Mouse (Mus musculus): ENCODE results near the gene Slc11a2.
"Not testable (repeated sequence)": the region's sequence is repeated elsewhere in the genome, so short reads cannot be mapped to it uniquely, and the experiment has no call there.

Slc11a2 gene

DNA sequence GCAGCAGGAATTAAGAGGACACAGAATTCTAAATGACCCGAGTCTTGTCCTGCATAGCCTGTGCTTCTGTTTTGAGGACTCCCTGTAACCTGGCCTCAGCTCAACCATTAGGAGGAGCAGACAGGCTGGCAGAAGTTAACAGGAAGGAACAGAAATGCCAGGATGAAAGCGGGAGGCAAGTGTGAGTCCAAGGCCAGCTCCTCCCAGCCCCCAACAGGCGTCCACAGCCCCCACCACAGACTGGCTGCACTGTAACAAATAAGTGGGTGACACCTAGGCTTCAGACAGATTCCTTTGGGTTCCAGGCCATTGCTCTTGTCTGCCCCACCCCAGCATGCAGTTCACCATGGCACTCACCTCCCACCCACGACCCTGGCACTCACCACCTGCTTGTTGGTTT is 22.1 kb downstream of the Slc11a2 start:
- no peak for DNase-seq (ENCODE audit: low read depth)

DNA sequence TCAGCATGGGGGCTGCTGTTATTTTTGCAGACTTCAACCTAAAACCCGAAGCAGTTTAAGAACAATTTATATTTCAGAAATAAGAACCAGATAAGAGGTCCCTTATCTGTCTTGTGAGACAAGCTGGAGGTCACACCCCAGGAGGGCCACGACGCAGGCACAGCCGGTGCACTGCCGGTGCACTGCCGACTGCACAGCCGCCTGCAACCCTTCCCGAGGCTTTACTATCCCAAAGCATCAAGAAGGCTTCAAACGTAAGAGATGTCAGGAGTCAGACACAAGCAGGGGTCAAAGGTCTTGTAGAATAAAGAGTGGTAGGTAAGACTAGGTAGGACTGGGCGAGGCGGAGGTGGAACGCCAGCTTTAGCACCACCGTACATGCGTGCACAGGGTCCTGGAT is 22.5 kb downstream of the Slc11a2 start:
- no peak for DNase-seq (ENCODE audit: low read depth)

DNA sequence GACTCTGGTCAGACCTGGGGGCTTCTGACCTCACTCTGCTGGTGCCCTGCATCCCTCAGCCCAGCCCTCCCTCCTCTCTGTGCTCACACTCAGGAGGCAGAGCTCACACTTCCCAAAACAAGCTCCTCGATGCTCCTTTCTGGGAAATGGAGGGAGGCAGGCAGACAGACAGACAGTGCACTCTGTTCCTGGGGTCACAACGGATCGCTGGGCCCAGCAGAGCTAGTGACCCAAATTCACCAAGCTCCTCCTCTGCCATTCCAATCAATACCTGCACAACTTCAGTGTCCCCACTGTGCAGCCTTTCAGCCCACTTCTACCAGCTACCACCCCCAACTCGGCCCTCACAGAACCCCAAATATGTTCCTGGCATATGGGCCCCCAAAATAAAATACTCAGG is 23.1 kb downstream of the Slc11a2 start:
- DNase-seq (ENCODE audit: low read depth), result no peak

DNA sequence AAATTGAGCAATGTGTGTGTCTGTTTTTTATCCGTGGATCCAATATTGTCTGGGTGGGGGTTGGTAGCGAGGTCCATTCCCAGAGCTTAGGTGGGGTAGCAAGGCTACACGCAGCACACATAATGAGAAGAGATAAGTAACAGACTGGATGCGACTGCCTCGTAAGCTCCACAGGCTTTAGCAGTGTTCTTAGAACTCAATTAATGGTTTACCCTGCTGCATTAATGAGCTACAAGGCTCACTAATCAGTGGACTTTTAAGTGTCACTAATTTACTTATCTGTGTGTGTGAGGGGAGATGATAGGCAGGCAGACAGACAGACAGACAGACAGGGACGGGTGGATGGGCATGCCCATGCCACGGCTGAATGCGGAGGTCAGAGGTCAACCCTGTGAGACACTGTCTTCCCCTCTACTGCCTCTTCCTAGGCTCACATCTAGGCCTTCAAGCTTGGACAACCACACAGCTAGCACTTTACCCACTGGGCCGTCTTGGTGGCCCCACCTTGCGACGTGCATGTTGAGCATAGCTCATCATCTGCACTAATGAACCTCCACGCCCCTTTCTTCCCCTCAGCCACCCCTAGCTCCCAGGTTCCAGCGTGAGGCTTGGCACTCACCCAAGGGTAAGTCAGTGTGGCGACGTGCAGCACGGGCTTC is 24.2 kb downstream of the Slc11a2 start:
- no peak for DNase-seq (ENCODE audit: low read depth)

DNA sequence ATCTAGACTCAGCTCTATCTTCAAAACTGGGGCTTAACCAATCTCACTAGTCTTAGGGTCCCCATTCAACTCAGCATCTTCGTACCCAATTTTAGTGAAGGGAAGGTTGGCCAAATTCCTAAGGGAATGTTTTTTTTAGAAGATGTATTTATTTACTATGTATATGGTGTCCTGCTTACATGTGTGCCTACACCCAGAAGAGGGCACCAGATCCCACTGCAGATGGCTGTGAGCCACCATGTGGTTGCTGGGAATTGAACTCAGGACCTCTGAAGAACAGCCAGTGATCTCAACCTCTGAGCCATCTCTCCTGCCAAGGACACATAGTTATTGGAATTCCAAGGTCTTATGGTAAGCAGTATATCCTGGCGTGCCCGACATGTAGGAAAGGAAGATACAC is 29.3 kb downstream of the Slc11a2 start:
- DNase-seq (ENCODE audit: low read depth), result no peak

DNA sequence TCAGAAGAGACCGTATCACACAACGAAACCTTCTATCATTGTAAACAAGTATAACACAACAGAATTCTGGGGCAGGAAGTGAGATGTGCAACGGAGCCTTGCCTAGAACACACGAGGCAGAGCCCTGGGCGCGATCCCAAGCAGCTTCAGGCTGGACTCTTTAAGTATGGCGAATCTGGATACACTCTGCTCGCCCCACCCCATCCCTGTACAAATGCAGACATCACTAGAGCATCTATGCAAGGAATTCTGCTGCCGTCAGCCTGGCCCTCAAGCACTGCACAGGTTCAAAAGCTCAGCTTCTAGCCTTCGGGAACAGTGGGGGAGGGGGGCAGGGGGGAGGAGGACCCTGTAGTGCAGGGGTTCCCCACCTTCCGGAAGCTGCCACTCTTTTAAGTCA is 31.9 kb downstream of the Slc11a2 start:
- DNase-seq (ENCODE audit: low read depth), result no peak

GRCm38 (mm10) chr15:100391599-100391998 is 33.3 kb downstream of the Slc11a2 start:
- DNase-seq (ENCODE audit: low read depth), result no peak

- DNase-seq (ENCODE audit: low read depth), result no peak
These were observed 33.8 kb downstream of the Slc11a2 start for GRCm38 (mm10) chr15:100391066-100391465.

DNA sequence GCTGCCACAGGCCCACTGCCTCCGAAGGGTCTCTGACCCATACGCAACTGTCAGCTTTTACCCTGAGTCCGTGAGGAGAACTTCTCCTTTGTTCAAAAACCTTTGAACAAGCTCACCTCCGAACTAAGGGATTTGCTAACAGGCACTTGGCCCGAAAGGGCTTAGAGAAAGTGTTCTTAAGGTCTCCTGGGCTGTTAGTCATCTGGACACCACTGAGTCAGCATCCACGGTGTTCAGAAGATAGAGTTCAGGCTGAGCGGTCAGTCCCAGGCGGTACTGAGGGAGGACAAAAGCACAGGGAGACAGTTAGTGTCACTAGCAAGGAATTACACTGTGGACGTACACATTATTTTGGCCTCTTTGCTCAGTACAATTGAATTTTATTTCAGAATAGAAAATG is 36.0 kb downstream of the Slc11a2 start:
- no peak for DNase-seq (ENCODE audit: low read depth)

DNA sequence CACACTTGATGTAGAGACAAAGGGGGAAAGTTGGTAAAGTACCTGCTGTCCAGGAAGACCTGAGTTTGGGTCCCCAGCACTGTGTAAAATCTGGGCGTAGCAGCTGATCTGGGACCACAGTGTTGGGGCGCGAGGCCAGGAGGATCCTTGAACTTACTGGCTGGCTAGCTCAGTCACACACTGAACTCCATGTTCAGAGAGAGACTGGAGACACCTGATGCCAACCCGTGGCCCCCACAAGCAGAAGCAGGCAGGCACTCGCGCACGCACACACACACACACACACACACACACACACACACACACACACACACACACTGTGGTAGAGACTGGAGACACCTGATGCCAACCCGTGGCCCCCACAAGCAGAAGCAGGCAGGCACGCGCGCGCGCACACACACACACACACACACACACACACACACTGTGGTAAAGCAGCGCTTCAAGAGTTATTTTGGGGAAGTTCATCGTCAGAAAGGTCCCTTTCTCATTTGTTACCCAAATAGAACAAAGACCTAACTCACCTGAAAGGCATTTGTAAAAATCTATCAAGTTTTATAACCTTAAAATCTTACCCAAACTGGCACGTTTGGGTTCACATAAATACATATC is 36.5 kb downstream of the Slc11a2 start:
- DNase-seq (ENCODE audit: low read depth), result no peak

DNA sequence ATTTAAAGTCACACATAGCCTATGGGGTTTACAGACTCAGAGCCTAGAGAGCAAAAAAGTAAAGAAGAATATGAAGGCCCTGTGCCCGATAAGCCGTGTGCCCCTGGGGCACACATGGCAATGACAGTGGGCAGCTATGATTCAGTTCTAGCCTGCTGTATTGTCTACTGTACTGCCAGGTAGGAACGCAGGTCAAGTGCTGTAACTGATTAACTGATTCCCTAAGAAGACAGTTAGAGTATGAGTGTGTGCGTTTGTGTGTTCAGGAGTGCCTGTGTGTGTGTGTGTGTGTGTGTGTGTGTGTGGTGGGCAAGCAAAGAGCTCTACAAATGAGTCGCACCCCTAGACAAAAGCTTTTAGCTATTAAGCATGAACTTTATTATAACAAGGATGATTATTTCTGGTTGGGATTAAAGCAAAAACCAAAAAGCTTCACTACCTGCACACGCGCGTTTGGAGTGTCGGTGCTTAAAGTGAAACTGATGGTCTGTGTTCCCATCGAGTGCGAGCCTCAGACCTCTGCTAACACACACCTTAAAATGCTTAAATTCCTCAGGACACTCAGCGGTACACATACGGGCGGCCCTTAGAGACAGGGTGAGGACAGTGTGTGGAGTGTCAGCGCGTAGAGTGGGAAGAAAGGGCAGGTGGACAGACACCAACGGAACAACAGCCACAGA is 37.2 kb downstream of the Slc11a2 start:
- no peak for DNase-seq (ENCODE audit: low read depth)

- DNase-seq (ENCODE audit: low read depth), result no peak
These were observed 39.2 kb downstream of the Slc11a2 start for GRCm38 (mm10) chr15:100385705-100386104.

- no peak for DNase-seq (ENCODE audit: low read depth)
These were observed 44.8 kb downstream of the Slc11a2 start for GRCm38 (mm10) chr15:100380104-100380503.

DNA sequence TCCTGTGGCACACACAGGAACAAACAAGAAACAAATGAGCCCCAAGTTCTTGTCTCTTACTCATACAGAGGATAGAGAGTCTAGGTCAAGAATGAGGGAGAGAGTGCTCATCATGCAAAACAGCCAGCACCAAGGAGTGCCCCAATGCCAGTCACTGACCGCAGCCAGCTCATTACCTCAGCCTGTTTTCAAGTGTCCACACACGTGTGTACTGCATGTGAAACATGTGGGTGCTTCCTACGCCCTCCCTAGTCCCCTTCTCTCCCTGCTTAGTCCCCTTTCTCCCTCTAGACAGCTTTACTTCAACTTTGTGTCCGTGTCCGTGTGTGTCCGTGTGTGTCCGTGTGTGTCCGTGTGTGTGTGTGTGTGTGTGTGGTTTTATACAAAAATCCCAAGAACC is 45.2 kb downstream of the Slc11a2 start:
- no peak for DNase-seq (ENCODE audit: low read depth)

DNA sequence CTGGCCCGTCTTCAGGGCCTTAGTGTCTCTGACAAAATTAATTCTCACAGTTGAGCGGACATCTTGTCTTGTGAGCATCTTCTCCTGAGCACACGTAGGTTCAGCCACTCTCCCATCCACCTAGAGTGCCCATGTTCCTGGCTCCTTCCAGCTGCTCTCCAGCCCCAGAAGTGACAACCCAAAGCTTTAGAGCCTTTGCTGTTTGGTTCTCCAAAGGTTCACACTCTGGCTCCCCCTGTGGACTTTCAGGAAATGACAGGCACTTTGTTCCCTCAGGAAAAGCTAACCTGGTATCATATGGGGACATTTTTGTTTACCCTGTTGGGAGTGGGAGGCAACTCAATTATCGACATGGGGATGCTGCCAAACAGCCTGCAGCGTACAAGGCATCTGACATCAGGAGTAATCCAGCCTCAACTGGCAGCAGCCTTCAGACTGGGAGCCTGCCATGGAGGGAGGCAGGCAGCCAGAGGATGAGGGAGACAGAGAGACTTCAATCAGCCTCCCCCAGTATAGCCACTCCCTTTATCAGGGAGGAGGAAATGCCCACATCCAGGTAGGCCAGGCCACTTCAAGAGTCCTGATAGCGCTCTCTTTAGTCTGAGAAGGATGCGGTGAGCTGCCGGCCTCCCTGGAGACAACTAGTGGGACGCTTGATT is 46.9 kb downstream of the Slc11a2 start:
- not testable (repeated sequence) for DNase-seq (ENCODE audit: low read depth)

DNA sequence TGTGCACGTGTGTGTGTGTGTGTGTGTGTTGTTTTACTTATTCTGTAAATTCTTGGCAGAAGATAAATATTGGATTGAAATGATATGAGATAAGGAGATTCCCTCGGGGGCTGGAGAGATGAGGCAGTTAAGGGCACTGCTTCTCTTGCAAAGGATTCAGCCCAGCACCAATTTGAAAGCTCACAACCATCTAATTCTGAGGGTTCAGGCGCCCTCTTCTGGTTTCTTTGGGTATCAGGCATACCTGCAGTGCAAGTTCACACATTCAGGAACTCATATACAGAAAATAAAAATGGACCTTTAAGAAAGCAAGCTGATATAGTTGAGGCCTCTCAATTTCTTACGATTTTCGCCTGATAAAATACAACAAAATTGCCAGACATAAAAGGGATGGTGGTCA is 49.8 kb downstream of the Slc11a2 start:
- peak; percentile 53 for DNase-seq (ENCODE audit: low read depth)

DNA sequence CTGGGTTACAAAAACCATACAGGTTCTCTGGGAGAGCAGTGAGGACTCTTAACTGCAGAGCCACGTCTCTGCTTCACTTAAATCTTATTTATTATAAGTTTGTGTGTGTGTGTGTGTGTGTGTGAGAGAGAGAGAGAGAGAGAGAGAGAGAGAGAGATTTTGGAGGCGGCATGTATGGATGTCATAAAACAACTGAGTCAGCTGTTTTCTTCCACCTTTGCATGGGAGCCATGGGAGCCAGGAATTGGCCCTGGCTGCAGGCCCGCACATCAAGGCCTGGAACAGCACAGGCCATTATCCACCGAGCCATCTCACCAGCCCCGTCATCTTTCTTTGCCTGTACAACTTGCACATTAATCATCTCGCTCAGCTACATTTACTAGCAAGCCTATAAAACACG is 57.8 kb downstream of the Slc11a2 start:
- no peak for DNase-seq (ENCODE audit: low read depth)

DNA sequence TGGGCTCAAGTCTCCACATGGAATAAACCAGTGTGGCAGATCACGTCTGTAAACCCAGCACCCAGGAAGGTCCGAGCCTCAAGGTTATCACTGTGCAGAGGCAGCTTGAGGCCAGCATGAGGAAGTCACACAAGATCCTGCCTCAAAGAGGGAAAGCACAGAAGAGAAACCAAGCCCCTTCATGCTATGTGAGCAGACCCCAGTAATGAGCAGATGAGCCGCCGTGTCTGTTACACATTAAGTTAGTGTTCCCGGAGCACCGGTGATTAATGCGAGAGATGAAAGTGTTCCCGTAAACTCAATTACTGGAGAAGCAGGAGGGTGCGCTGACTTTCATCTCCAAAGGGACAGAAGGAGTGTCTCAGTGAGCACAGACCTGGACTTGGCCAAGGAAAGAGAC is 58.9 kb downstream of the Slc11a2 start:
- DNase-seq (ENCODE audit: low read depth), result not testable (repeated sequence)

DNA sequence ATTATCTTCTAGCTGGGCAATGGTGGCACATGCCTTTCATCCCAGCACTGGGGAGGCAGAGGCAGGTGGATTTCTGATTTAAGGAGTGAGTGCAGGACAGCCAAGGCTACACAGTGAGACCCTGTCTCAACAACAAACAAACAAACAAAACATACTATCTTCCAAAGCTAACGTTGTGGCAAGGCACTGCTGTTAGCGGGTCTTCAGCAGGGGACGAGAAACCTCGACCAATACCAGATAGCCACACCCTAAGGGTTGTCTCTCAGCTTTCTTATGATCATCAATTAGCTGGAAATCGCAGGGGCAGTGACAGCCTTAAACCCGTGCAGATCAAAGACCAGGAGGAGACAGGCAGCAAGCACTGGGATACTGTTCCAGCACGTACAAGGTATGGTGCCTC is 60.6 kb downstream of the Slc11a2 start, which contains the start of gene Higd1c:
Gene Higd1c, plus strand, starts transcription at position 301 of the 400 bp plus-strand sequence.
- DNase-seq (ENCODE audit: low read depth), result no peak

GRCm38 (mm10) chr15:100355876-100356275 is 69.0 kb downstream of the Slc11a2 start:
- no peak for DNase-seq (ENCODE audit: low read depth)

DNA sequence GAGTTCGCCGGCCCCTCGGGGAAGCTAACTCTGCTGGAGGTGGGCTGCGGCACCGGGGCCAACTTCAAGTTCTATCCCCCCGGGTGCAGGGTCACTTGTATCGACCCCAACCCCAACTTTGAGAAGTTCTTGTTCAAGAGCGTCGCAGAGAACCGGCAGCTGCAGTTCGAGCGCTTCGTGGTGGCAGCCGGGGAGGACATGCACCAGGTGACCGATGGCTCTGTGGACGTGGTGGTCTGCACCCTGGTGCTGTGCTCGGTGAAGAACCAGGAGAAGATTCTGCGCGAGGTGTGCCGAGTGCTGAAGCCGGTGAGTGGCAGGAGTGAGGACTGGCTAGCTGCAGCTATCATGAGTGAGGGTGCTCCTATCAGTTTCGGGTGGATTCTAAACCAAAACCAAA is 71.5 kb downstream of the Slc11a2 start:
- not testable (repeated sequence) for DNase-seq (ENCODE audit: low read depth)

- no peak for DNase-seq (ENCODE audit: low read depth)
These were observed 72.1 kb downstream of the Slc11a2 start, which contains the start of the genes Methig1 and Mettl7a2 for GRCm38 (mm10) chr15:100352711-100353250. Gene Methig1 (plus strand): TSS chr15:100353149. Gene Mettl7a2 (plus strand): TSS chr15:100353200.
